Mouse (Mus musculus): ENCODE measurements around the gene Dohh.

The Dohh gene

DNA sequence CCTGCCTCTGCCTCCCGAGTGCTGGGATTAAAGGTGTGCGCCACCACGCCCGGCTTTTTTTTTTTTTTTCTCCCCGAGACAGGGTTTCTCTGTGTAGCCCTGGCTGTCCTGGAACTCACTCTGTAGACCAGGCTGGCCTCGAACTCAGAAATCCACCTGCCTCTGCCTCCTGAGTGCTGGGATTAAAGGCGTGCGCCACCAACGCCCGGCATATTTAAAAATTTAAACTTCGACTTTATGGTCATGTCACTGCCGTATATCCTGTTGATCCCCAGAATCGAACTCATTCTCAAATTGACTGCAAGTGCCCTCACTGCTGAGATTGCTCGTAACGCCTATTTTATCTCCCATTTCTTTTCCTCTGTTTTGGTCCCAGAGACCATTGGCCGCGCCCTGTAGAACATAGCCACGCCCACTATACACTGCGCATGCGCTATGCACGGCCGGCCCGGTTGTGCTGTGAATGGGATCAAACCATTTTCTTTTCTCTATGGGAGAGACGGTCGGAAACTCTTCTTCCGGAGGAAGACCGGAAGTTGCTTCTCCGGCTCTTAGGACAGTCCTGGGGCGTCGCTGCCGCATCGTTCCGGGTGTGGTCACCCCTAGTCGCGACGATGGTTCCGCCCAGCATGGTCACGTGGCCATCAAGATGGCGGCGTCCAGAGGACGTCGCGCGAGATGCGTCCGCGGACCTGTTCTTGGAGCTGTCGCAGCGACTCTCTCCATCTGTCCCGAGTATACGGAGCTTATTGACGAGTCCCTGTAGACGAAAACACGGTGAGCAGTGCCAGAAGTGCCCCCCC is at the start of gene Dohh, which contains the start of gene Gm48551:
Gene Dohh, plus strand, starts transcription at position 627 of the 803 bp plus-strand sequence.
Gene Gm48551, plus strand, starts transcription at position 665 of the 803 bp plus-strand sequence.
- peak; percentile 99 for DNase-seq (ENCODE audit: low read depth, low spot score)

DNA sequence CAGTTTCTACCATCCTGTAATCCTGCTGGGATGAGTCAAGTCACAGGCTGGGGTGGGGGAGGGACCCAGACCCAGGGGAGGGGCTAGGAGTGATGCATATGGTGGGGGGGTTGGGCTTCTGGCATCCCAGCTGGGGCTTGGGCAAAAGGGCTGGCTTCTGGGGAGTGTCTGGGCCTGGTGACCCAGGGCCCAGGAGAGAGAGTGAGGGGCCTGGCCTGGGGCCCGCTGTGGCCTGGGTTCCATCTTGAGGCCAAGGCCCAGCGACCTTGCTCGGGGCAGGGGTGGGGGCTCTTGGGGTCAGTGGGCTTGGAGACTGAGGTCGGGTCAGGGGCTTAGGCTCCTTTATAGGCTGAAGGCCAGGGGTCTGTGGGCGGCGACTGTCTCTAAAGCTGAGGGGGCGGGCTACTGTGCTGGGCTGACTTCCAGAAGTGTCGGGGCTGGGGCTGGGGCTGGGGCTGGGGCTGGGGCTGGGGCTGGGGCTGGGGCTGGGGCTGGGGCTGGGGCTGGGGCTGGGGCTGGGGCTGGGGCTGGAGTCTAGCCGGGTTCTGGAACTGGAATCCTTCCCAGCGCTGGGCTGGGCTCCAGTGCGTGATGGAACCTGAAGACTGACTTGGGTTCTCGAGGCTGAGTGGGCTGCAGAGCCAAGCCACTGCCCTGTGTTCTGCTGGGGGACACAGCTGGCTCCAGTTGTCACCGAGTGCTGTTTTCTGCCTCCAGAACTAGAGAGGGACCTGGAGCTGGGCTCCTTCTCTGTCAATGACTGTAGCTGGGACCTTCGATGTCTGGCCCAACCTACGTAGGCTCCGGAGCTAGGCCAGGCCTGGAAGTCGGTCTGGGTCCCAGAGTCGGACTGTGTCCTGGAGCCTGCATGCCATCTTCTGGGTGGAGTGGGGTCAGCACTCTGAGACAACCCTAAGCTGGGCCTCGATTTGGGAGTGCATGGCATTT is 48.6 kb upstream of the Dohh start:
- DNase-seq (ENCODE audit: low read depth, low spot score) = no peak

DNA sequence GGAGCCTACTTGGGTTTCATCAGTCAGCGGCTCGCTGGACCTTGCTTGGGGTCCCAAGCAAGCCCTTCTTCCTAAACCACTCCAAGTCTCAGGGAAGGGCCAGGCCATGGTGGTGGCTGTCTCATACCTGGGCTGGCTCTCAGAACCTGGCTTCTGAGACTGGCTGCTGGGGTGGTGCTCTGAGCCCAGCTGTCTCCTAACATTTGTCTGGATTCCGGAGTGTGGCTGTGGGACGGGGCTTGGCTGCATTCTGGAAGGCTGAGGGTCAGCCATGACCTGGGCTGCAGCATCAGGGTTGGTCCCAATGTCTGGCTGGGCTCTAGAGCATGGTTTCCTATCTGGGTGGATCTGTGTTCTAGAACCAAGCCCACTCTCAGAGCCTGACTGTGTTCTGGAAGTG is 47.7 kb upstream of the Dohh start:
- DNase-seq (ENCODE audit: low read depth, low spot score) = no peak

DNA sequence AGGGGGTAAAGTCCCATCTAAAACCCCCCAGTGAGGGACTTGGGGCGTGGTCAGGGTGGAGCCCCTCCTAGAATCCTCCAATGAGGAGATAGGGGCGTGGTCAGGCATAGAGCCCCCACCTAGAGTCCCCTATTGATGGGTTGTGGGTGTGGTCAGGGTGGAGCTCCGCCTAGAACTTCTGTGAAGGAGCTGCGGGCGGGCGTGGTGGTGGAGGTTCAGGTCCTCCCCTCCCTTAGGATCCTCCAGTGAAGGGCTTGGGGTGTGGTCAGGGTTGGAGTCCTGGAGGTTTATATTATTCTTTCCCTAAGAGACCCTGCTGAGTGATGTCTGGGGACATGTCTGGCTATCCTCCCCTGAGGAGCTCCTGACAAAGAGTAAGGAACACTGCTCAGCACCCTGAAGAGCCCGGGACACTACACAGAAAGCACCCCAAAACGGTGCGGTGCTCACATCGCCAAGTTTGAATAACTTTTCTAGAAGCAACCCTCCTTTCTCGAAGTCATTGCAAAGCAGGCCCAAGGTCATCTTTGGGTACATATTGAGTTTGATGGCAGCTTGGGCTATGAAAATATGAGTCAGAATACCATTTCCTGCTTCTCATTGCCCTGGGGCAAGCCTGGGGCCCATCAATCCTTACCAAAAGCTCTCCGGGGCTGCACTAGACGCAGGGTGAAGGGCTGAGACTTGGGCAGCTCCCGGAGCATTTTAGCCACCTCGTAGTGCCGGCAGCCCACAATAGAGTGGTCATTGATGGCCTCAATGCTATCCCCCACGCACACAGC is 43.5 kb upstream of the Dohh start:
- DNase-seq (ENCODE audit: low read depth, low spot score) = no peak

DNA sequence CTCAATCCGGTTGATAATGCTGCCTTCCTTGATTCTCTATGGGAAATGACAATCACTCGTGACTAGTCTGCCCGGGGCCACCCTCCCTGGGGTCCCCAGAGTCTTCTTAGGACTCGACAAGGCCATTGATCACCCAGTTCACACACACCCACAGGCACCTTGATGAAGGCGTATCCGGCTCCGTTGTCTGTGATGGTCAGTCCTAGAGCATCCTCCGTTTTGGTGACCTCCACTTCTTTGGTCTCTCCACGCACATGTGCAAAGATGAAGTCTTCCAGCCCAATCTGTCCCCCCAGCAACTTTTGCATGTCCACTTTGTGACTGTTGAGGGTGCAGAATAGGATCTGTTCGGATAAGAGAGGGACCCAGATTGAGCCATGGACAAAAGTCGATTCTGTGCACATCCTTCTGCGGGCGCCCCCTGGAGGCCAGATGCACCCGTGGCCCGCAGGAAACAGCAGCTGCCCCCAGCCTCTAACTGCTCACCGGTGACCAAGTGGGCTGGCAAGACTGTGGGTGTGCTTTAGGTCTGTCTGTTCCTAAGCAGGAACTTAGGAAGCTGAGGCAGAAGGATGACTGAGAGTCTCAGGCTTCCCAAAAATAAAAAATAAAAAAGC is 42.8 kb upstream of the Dohh start:
- no peak for DNase-seq (ENCODE audit: low read depth, low spot score)

DNA sequence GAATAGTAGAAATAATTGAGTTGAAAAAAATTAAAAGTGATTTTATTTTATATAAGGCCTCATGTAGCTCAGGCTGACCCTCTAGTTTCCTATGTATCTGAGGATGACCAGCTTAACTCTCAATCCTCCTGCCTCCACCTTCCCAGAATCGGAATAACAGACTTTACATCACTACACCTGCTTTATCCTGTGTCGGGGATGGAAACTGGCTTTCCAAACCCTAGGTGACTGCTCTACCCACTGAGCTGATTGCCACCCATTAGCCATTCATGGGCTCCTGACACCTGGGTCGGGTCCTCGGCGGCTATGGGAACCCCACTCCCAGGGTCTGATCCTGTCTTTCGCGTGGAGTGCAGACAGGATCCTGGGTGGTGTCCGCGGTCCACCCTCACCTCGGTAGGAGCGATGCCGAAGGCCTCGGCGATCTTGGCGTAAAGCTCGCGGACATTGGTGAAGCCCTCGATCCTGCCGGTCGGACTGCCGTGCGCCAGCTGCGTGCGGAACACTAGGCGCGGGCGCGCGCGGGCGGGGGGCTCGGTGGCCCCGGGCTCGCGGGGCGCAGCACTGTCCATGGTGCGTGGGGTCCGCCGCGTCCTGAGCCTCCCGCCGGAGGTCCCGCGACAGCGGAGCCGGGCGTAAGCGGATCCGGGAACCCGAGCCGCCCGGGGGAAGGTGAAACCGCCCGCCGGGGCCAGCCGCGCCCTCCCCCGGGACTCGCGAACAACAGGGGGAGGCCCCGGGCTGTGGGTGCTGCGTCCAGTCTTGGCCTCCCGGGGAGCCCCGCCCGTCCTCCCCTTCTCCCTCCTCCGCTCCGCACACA is 41.3 kb upstream of the Dohh start, which contains the start of gene Gipc3:
Gene Gipc3, minus strand, starts transcription at position 581 of the 820 bp plus-strand sequence.
- no peak for DNase-seq (ENCODE audit: low read depth, low spot score)

DNA sequence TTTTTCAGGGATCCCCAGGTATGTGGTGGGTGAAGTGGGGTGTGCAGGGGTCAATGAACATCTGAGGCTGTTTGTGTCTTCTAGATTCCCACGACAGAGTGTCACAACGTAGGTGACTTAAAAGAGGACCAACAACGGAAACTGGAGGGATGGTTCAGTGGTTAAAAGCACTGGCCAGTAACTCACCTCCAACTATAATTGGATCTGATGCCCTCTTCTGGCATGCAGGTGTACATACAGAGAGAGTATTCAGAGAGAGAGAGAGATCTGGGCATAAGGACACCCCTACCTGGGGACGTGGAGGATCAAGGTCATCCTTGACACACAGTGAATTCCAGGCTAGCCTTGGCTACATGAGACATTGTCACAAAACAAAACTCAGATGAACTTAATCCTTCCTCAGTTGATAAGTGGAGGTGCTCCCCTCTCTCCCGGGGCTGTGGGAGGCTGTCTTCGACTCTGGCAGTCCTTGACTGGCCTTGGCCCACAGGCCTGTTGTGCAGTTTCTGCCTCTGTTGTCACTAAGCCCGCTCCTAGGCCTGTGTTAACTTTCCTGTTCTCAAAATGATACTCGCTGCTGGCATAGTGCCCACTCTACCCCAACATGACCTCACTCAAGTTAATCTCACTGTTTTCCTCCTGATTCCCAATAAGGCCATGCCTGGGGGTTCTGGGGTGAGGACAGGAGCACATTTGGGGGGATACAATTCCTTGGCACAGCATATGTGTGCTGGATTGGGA is 39.6 kb upstream of the Dohh start:
- DNase-seq (ENCODE audit: low read depth, low spot score) = no peak

DNA sequence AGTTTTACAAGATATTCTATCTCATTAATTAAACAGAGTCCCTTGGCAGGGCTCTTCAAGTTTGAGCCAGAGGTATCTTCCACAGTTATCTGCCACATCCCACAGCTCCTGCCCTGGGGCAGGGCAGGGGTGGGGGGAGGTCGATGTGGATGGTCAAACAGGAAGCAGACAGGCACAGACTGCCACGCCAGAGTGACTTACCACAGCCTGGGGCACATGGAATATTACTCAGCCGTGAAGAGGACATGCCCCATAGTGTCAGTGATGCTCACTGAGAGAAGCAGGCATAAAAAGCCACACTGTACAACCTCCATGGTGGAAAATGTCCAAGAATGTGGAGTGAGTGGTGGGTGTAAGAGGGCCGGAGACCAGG is 39.1 kb upstream of the Dohh start:
- no peak for DNase-seq (ENCODE audit: low read depth, low spot score)

DNA sequence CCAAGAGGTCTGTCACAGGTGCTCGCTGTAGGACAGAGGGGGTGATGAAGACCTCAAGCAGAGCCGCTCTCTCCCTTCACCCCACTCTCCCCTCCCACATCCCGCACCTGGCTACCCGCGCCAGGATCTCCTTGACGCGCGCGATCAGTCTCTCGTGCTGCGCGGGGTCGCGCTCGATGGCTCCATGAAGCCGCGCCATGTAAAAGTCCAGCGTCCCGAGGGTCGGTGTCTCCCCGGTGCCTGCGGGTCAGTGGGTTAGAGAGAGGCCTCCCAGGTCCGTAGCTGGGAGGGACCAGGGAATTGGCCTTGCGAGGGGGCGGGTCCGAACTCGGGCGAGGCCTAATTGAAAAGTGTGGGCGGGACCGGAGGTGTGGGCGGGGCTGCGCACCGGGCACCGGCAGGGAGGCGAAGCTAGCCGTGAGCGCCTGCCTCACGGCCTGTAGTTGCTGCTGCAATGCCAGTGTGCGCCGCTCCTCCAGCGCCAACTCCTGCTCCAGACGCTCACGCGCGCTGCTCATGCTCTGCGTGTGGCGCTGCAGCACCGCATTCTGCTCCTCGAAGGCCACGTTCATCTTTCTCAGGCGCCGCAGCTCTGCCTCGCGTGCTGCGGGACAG is 37.7 kb upstream of the Dohh start:
- peak; percentile 40 for DNase-seq (ENCODE audit: low read depth, low spot score)

DNA sequence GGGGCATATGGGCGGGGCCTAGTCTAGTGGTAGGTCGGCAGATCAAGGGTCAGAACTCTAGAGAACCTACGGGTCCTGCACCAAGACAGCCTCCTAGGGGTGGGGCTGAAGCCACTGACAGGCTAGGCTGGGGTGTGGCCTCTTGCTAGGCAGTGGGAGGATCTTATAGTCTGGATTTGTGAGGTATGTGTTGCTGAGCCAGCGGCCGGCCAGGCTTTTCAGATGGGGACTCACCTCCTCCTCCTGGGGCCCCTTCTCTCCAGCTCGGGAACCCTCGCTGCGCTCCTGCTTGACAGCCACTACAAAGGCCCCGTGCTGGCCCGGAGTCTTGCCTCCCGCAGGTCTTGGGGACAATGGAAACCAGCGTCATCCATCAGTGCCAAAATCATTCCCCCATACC is 35.1 kb upstream of the Dohh start:
- no peak for DNase-seq (ENCODE audit: low read depth, low spot score)

DNA sequence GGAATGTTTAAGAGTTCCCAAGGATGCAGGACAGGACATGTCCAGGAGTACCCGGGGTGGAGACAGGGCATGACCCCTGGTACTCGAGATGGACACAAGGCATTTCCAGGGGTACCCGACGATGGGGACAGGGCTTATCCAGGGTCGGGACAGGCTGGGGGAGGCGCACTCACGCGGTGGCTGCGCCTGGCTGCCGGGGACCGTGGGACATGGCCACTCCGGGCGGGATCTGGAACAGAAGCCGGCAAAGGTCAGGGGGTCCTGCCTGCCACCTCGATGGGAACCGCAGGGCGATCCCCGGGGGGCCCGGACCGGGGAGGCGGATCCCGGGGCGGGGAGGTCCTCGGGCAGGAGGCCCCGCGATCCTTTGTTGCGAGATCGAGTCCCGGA is 34.3 kb upstream of the Dohh start:
- DNase-seq (ENCODE audit: low read depth, low spot score) = no peak

DNA sequence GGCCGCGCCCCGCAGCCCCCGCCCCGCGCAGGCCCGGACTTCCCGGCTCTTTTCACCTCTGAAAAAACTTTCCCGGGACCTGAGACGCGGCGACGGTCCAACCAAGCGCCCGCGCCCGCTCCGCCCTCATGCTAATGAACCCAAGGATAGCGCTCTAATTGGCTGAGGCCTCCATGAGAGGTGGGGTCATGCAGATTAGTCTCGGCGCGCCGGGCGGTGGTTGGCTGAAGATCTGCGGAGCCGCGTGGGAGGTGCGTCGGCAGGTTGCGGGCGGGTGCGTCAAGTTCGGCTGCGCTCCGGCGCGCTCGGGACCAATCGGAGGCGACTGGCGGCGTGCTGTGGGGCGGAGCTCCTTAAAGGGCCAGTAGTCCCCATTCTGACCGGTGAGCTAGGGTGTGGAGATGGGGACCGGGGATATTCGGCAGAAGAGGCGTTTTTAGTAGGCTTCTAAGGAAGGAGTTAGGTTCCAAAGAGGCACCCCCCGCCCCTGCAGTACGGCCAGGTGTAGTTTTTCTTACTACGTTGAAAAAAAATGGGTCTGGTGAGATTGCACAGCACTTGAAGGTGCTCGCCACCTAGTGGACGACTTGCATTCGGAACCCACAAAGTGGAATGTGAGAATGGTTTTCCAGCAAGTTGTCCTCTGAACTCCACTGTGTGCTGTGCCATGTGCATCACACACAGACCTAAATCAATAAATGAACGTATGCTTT is 33.7 kb upstream of the Dohh start, which contains the start of gene Hmg20b:
Gene Hmg20b, minus strand, starts transcription at position 130 of the 713 bp plus-strand sequence.
- peak; percentile 99 for DNase-seq (ENCODE audit: low read depth, low spot score)

DNA sequence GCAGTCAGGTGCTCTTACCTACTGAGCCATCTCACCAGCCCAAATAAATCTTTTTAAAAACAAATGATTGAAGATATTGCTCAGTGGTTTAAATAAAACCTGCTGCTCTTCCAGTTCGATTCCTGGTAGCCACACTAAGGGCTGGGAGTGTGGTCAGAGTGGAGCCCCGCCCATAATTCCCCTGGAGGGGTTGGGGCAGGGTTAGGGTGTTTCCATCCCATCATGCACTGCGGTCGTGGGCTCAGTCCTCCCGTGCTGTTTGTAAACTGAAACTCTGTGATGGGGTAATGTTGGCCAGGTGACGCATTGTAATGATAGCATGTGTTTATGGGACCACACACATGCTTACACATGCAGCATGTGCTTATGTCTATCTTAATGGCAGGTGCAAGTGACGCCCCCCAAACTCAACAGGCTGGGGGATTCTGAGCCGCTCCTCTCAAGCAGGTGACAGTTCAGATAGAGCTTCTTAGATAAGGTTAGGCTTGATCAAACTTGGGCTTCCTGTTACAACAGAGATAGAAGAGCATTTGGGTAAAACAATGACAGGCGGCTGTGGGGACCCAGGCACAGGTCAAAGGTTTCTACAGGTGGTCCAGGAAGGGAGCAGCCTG is 32.4 kb upstream of the Dohh start:
- no peak for DNase-seq (ENCODE audit: low read depth, low spot score)

DNA sequence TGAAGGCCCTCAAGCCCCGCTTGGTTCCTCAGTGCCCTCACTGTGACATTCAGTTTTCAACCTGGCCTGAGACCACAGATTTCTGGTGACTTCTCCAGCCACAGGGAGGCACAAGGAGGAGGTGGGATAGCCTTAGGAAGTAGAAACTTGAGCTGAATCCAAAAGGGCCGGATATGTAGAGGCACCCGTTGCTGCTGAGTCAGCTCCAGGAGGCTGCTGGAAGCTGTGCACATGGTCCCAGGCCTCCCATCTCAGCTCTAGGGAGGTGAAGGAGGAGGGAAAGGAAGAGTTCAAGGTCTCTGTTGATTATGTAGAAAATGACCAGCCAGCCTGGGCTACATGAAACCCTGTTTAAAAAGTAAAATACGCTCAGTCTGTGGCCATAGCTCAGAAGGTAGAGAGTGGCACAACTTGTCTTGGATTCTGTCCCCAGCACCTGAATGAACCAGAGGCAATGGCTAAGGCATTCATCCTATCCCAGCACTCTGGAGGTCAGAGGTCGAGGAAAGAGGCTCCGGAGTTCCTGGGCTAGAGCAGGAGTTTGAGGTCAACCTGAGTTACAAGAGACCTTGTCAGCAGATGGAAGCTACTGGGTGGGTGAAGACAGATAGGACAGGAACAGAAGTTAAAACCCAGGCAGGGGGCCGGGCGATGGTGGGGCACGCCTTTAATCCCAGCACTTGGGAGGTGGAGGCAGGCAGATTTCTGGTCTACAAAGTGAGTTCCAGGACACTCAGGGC is 29.3 kb upstream of the Dohh start:
- no peak for DNase-seq (ENCODE audit: low read depth, low spot score)

DNA sequence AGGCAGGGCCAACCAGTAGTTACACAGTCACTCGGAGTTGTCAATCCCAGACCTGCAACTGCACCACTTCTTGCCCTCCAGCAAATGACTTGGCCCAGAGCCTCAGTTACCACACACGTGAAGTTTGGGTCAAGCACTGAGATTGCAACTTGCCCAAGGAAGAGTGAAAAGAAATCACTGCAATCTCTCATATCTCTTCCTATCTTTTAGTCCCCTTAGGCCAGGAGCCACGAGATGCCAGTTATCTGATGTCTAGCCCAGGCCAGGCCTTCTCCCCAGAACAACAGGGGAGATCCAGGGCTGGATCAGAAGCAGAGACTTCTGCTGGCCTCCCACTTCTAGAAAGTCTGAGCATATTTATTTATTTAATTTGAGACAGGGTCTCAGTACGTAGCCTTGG is 28.7 kb upstream of the Dohh start:
- no peak for DNase-seq (ENCODE audit: low read depth, low spot score)

DNA sequence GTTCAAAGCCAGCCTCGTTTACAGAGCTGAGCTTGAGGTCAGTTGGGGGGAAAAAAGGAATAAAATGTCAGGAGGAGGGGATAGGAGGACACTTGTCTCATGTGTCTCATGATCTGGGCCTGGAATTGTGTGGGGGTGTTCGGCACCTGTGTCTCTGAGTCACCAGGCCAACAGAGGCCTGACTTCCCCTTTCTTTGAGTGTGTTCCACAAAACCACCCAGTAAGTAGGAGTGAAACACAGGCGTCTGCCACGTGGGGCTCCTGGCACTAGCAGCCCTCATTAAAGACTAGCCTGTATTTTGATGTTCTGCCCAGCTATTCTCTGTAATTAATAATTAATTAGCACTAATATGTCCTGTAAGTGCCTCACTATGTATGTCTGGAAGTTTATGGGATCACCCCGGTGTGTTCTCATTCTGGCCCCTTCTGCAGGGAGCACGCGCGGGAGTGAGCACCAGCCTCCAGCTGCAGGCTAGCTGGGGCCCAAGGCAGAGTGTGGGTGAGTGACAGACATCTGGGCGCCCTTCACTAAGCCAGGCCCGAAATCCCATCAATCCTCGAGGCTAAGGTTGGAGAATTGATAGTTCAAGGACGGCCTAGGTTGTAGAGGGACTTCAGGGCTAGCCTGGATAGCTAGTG is 27.8 kb upstream of the Dohh start:
- no peak for DNase-seq (ENCODE audit: low read depth, low spot score)
